Mouse (Mus musculus) testis, adult 2 months (tissue): Measurements from ENCODE around the gene Gria1. TPM values are rescaled to one million over a fixed set of nuclear protein-coding genes. Genes with fewer than 3 reads are reported as not detected.

Experiments used
- H3K27ac ChIP-seq: fragments of 200-500 bp; 2 replicates; pipeline ENCODE4 v1.5.1; 2012; ENCODE audit warnings: low read depth, low read length; ENCODE audit not compliant: control insufficient read depth, insufficient read depth
- H3K27me3 ChIP-seq: fragments of 200-500 bp; 2 replicates; pipeline ENCODE4 v1.6.1; 2012; ENCODE audit warnings: mild to moderate bottlenecking, low read length, moderate library complexity; ENCODE audit not compliant: control insufficient read depth, insufficient read depth
- H3K36me3 ChIP-seq: fragments of 200-500 bp; 2 replicates; pipeline ENCODE4 v1.6.1; 2012; ENCODE audit warnings: mild to moderate bottlenecking, low read length; ENCODE audit not compliant: control insufficient read depth, insufficient read depth
- H3K4me1 ChIP-seq: fragments of 200-500 bp; 2 replicates; pipeline ENCODE4 v1.6.1; 2012; ENCODE audit warnings: low read length; ENCODE audit not compliant: control insufficient read depth, insufficient read depth
- H3K4me3 ChIP-seq: fragments of 200-500 bp; 2 replicates; pipeline ENCODE4 v1.5.1; 2012; ENCODE audit warnings: low read depth, mild to moderate bottlenecking, low read length, moderate library complexity, mixed read lengths; ENCODE audit not compliant: control insufficient read depth
- CTCF ChIP-seq: fragments of 200-500 bp; IDR thresholded peaks from 2 replicates; pipeline ENCODE4 v1.5.1; 2012; ENCODE audit warnings: low read depth, mild to moderate bottlenecking, inconsistent platforms, low read length, moderate library complexity; ENCODE audit not compliant: control insufficient read depth, insufficient read depth, insufficient replicate concordance
- POLR2A ChIP-seq: fragments of 200-500 bp; IDR thresholded peaks from 2 replicates; pipeline ENCODE4 v1.6.1; 2012; ENCODE audit warnings: low read depth, mild to moderate bottlenecking, inconsistent platforms, low read length, moderate library complexity; ENCODE audit not compliant: control insufficient read depth
- polyA plus RNA-seq: library from polyadenylated mRNA; depleted of rRNA; stranded (reverse); fragments of >200 nt; gene quantifications from 2 replicates; pipeline ENCODE4 v1.2.3, GENCODE M21; 2012

Gene Gria1
- polyA plus RNA-seq, 1 experiment, result 0.31 TPM

- no peaks in the 10 kb centered on the region for H3K4me1 ChIP-seq
- H3K27me3 ChIP-seq, result no peaks in the 10 kb centered on the region
- H3K36me3 ChIP-seq, result no peaks in the 10 kb centered on the region
- TF ChIP-seq CTCF, result no peak
- TF ChIP-seq POLR2A, result no peak
- H3K27ac ChIP-seq, result no peak overlapping the region
- H3K4me3 ChIP-seq, result no peak overlapping the region
These were observed 80.2 kb downstream of the Gria1 start for GRCm38 (mm10) chr11:57091276-57091914.

- H3K4me1 ChIP-seq, result no peaks in the 10 kb centered on the region
- H3K4me3 ChIP-seq, result no peak overlapping the region
- TF ChIP-seq POLR2A (no peak), CTCF (no peak)
These were observed 89.3 kb downstream of the Gria1 start for GRCm38 (mm10) chr11:57100491-57100890.

DNA sequence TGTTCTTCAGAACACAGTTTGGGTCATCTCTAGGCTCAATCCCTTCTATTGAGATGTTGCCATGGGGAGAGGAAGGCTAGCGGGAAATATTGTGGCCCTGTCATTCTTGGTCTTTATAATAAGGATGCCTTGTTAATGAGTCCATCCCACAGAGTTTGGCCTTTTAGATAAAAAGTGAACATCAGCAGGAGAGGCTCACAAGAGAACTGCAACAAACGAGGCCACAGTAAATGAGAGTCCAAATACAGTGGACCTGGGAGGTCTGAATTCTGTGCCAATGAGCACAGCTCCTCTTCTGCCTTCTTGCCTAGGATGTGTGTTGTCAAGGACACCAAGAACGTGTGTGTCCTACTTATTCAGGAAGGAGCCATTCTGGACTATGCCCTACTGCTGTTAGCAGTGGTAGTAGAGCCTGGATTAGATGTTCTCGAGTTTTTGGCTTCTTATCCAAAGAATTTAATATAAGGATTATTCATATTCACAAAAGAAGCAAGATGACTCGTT, 92.6 kb downstream of the Gria1 start:
- TF ChIP-seq CTCF (no peak), POLR2A (no peak)
- Histone ChIP-seq H3K4me1 (no peaks in the 10 kb centered on the region), H3K36me3 (no peaks in the 10 kb centered on the region), H3K4me3 (no peak overlapping the region), H3K27ac (no peak overlapping the region), H3K27me3 (no peaks in the 10 kb centered on the region)

More at GRCm38 (mm10) chr11:57100491-57100890, 89.3 kb downstream of the Gria1 start:
- Histone ChIP-seq H3K27me3 (no peaks in the 10 kb centered on the region), H3K27ac (no peak overlapping the region), H3K36me3 (no peaks in the 10 kb centered on the region)

DNA sequence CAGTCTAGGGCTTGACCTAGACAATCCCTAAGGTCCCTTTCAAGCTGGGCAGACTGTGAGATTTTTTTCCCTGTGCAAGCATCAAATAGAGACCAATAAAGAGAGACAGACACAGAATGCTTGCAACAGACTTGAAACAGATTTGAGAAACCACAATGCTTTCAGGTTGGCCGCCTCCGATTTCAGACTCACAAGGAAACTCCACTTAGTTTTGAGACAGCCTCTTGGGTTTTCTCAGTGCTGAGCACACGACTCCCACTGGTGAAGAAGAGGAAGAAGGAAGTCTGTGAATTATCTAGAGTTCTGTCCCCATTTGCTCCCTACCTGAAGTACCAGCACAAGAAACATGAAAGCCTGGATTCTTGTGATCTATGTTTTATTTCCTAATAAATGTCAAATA, 94.5 kb downstream of the Gria1 start:
- H3K4me3 ChIP-seq, result no peak overlapping the region
- no peaks in the 10 kb centered on the region for H3K4me1 ChIP-seq
- no peaks in the 10 kb centered on the region for H3K36me3 ChIP-seq
- no peak overlapping the region for H3K27ac ChIP-seq
- H3K27me3 ChIP-seq, result no peaks in the 10 kb centered on the region
- TF ChIP-seq CTCF (no peak), POLR2A (no peak)

GRCm38 (mm10) chr11:57112386-57112785, 101.2 kb downstream of the Gria1 start:
- TF ChIP-seq POLR2A (no peak), CTCF (no peak)

GRCm38 (mm10) chr11:57114410-57114809, 103.2 kb downstream of the Gria1 start:
- Histone ChIP-seq H3K27ac (no peak overlapping the region), H3K27me3 (no peaks in the 10 kb centered on the region)

More at GRCm38 (mm10) chr11:57112386-57112785, 101.2 kb downstream of the Gria1 start:
- Histone ChIP-seq H3K36me3 (no peaks in the 10 kb centered on the region), H3K4me1 (no peaks in the 10 kb centered on the region), H3K27me3 (no peaks in the 10 kb centered on the region), H3K4me3 (no peak overlapping the region), H3K27ac (no peak overlapping the region)

DNA sequence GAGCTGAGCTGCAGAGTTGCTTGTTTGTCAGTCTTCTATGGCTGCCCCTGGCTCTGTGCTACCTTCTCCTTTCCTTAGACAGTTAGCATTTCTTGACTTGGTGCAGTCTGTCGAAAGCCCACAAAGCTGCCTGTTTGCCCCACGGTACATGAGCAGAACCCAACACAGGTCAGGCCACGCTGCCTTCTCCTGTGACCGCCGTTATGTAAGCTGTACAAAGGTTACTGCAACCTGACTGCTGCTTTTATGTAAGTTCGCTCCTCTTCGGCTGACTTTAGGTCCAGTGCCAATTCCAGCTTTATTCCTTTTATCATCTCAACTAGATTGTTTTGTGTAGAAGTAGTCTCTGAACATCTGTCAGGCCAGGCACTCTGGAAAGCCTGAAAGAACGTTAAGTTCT, 115.9 kb downstream of the Gria1 start:
- no peaks in the 10 kb centered on the region for H3K4me1 ChIP-seq
- H3K4me3 ChIP-seq, result no peak overlapping the region
- no peak overlapping the region for H3K27ac ChIP-seq
- H3K27me3 ChIP-seq, result no peaks in the 10 kb centered on the region
- H3K36me3 ChIP-seq, result no peaks in the 10 kb centered on the region
- TF ChIP-seq CTCF (no peak), POLR2A (no peak)

More at GRCm38 (mm10) chr11:57114410-57114809, 103.2 kb downstream of the Gria1 start:
- Histone ChIP-seq H3K36me3 (no peaks in the 10 kb centered on the region), H3K4me1 (no peaks in the 10 kb centered on the region), H3K4me3 (no peak overlapping the region)
- TF ChIP-seq POLR2A, result no peak
- no peak for TF ChIP-seq CTCF
